Mouse (Mus musculus) forebrain, embryonic 13.5 days (tissue): ENCODE data around the gene Pank1. TPM values are rescaled to one million over a fixed set of nuclear protein-coding genes. Genes with fewer than 3 reads are reported as not detected.

Experiments
- ATAC-seq: fragments of 200-750 bp; cut with Nextera tagmentation; 2 replicates; pipeline ENCODE4 v1.8.0; 2017
- H3K27ac ChIP-seq: fragments of 300-500 bp; sonication (generic); 2 replicates; pipeline ENCODE4 v1.5.1; 2015; ENCODE audit warnings: inconsistent platforms, mild to moderate bottlenecking, moderate library complexity
- H3K27me3 ChIP-seq: fragments of 300-500 bp; sonication (generic); 2 replicates; pipeline ENCODE4 v1.6.1; 2015; ENCODE audit warnings: mild to moderate bottlenecking, inconsistent platforms
- H3K36me3 ChIP-seq: fragments of 300-500 bp; sonication (generic); 2 replicates; pipeline ENCODE4 v1.6.1; 2015; ENCODE audit warnings: mild to moderate bottlenecking, inconsistent platforms; ENCODE audit not compliant: poor library complexity, severe bottlenecking
- H3K4me1 ChIP-seq: fragments of 300-500 bp; sonication (generic); 2 replicates; pipeline ENCODE4 v1.6.1; 2015; ENCODE audit warnings: inconsistent platforms
- H3K4me2 ChIP-seq: fragments of 300-500 bp; sonication (generic); 2 replicates; pipeline ENCODE4 v1.6.1; 2015; ENCODE audit warnings: inconsistent platforms, mild to moderate bottlenecking, moderate library complexity
- H3K4me3 ChIP-seq: fragments of 300-500 bp; sonication (generic); 2 replicates; pipeline ENCODE4 v1.5.1; 2015; ENCODE audit warnings: mild to moderate bottlenecking, inconsistent platforms
- H3K9ac ChIP-seq: fragments of 300-500 bp; sonication (generic); 2 replicates; pipeline ENCODE4 v1.6.1; 2015; ENCODE audit warnings: mild to moderate bottlenecking, inconsistent platforms
- H3K9me3 ChIP-seq: fragments of 300-500 bp; sonication (generic); replicated peaks from 2 replicates; pipeline ENCODE4 v1.6.1; 2016; ENCODE audit warnings: inconsistent platforms
- WGBS: fragments of 180-500 bp; shearing (Covaris S2); methylation state at CpG from one replicate; pipeline ENCODE4 v1.1.7; 2015; 5-methylcytosine and 5-hydroxymethylcytosine counted together
- polyA plus RNA-seq: library from polyadenylated mRNA; unstranded; fragments of >200 nt; fragmentation: Nextera tagmentation; extraction: Ambion mirVana; gene quantifications from 2 replicates; pipeline ENCODE4 v1.2.1, GENCODE M21; 2015

The Pank1 gene
- polyA plus RNA-seq, 1 experiment from 2014 or later: 5.8 TPM

DNA sequence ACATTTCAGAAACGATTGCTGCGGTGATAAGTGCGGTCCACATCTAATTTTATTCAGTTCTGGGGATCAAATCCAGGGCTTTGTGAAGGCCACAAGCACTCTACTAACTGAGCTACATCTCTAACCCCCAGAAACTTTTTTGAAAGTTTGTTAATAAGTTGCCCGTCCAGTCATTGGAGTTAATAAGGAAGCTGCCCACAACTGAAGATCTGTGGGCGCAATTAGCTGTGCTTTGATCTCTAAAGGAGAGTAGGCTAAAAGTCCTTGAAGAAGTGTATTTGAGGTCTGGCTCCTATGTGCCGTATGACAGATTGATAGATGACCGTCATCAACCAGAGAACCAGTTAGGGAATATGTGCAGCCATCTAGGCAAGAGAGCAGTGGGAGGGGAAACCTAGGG, 22.0 kb upstream of the Pank1 start:
- Histone ChIP-seq H3K4me1 (no peaks in the 10 kb centered on the region), H3K27ac (no peak overlapping the region), H3K9me3 (0 out of 2 replicates have a peak, but pooled peaks cover 3% of the 10 kb centered on the region), H3K9ac (no peak overlapping the region), H3K4me3 (no peak overlapping the region), H3K36me3 (no peaks in the 10 kb centered on the region), H3K27me3 (no peaks in the 10 kb centered on the region), H3K4me2 (no peak overlapping the region)
- 96% methylated on average over 7 of the region's 7 CpGs for WGBS
- no peak for ATAC-seq

GRCm38 (mm10) chr19:34898941-34899340, 19.7 kb upstream of the Pank1 start:
- no peak overlapping the region for H3K4me3 ChIP-seq
- WGBS: 90% methylated on average over 4 of the region's 4 CpGs
- no peaks in the 10 kb centered on the region for H3K27me3 ChIP-seq
- no peak overlapping the region for H3K27ac ChIP-seq
- H3K9me3 ChIP-seq: 0 out of 2 replicates have a peak, but pooled peaks cover 3% of the 10 kb centered on the region
- ATAC-seq: no peak
- no peak overlapping the region for H3K9ac ChIP-seq
- H3K4me2 ChIP-seq: no peak overlapping the region
- no peaks in the 10 kb centered on the region for H3K36me3 ChIP-seq
- no peaks in the 10 kb centered on the region for H3K4me1 ChIP-seq

GRCm38 (mm10) chr19:34897082-34897965, 18.1 kb upstream of the Pank1 start:
- no peak for ATAC-seq
- Histone ChIP-seq H3K27ac (no peak overlapping the region), H3K9ac (no peak overlapping the region), H3K27me3 (no peaks in the 10 kb centered on the region), H3K4me1 (no peaks in the 10 kb centered on the region), H3K9me3 (no peaks in the 10 kb centered on the region), H3K4me2 (no peak overlapping the region), H3K4me3 (no peak overlapping the region), H3K36me3 (no peaks in the 10 kb centered on the region)
- 93% methylated on average over 15 of the region's 15 CpGs for WGBS

- Histone ChIP-seq H3K4me2 (no peak overlapping the region), H3K9ac (no peak overlapping the region), H3K36me3 (no peaks in the 10 kb centered on the region), H3K9me3 (no peaks in the 10 kb centered on the region), H3K4me3 (no peak overlapping the region), H3K27me3 (no peaks in the 10 kb centered on the region), H3K27ac (no peak overlapping the region), H3K4me1 (no peaks in the 10 kb centered on the region)
- 91% methylated on average over 4 of the region's 4 CpGs for WGBS
- no peak for ATAC-seq
These were observed 15.8 kb upstream of the Pank1 start for GRCm38 (mm10) chr19:34895082-34895481.

GRCm38 (mm10) chr19:34891590-34891989, 12.3 kb upstream of the Pank1 start:
- Histone ChIP-seq H3K36me3 (no peaks in the 10 kb centered on the region), H3K4me3 (no peak overlapping the region), H3K4me2 (no peak overlapping the region), H3K27me3 (no peaks in the 10 kb centered on the region), H3K9ac (no peak overlapping the region), H3K9me3 (no peaks in the 10 kb centered on the region), H3K4me1 (no peaks in the 10 kb centered on the region), H3K27ac (no peak overlapping the region)
- 76% methylated on average over 1 of the region's 1 CpGs for WGBS
- ATAC-seq: no peak

DNA sequence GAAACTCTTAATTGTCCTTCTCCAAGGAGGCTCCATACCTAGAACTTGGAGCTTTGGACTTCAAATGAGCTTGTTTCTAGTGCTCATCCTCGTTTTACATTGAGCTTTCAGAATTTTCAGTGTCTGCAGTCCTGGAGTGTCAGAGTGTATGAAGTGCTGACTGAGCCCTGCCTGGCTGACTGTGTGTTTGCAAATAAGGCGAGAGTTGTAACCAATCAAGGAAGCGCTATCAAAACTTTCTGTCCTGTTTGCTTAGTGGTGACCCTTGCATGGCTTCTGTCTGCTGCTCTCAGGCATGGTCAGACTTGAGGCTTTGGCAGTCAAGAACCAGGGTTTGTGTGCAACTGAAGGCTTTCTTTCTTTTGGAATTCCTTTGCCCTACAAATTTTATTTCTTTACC, 11.7 kb upstream of the Pank1 start:
- H3K4me2 ChIP-seq: no peak overlapping the region
- H3K27me3 ChIP-seq: no peaks in the 10 kb centered on the region
- no peak overlapping the region for H3K27ac ChIP-seq
- WGBS: 74% methylated on average over 3 of the region's 3 CpGs
- H3K9ac ChIP-seq: no peak overlapping the region
- H3K4me3 ChIP-seq: no peak overlapping the region
- no peaks in the 10 kb centered on the region for H3K36me3 ChIP-seq
- H3K9me3 ChIP-seq: no peaks in the 10 kb centered on the region
- ATAC-seq: no peak
- H3K4me1 ChIP-seq: no peaks in the 10 kb centered on the region

GRCm38 (mm10) chr19:34886324-34886723, 7.1 kb upstream of the Pank1 start:
- no peak overlapping the region for H3K27ac ChIP-seq
- no peak for ATAC-seq
- H3K4me2 ChIP-seq: no peak overlapping the region
- 86% methylated on average over 4 of the region's 4 CpGs for WGBS
- H3K4me3 ChIP-seq: no peak overlapping the region
- no peaks in the 10 kb centered on the region for H3K27me3 ChIP-seq
- H3K9me3 ChIP-seq: no peaks in the 10 kb centered on the region
- H3K9ac ChIP-seq: no peak overlapping the region
- no peaks in the 10 kb centered on the region for H3K4me1 ChIP-seq
- no peaks in the 10 kb centered on the region for H3K36me3 ChIP-seq

DNA sequence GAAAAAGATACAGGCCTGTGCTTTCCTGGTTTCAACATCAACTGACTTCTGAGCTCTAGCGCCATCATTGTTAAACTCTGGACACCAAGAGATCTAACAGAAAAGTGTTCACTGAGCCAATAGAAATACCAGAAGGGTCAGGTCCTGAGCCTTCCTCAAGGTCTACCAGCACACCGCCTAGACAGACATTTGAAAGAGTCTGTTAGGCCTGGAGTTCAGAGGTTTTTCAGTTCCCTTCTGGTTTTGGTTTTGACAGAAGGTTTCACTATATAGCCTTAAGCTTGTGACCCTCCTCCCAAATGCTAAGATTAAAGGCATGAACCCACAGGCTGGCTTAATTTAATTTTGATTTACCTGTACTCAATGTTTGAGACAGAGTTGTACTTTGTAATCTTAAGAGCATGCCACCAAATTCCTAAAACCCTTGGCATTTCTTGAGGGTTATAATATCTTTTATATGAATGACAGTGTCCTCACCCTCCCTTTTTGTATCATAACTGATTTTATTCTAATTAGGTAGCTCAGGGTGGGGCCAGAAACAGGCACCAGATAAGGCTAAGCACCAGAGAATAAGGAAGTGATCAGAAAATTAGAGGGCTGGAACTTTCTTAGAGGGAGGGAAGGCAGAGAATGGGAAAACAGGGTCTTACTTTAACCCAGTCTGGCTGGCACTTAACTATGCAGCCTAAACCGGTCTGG, 4.4 kb upstream of the Pank1 start:
- peaks cover 10% of the 10 kb centered on the region for H3K4me1 ChIP-seq
- 84% methylated on average over 3 of the region's 3 CpGs for WGBS
- H3K36me3 ChIP-seq: no peaks in the 10 kb centered on the region
- H3K27ac ChIP-seq: no peak overlapping the region
- H3K4me2 ChIP-seq: no peak overlapping the region
- no peak for ATAC-seq
- no peak overlapping the region for H3K9ac ChIP-seq
- H3K4me3 ChIP-seq: no peak overlapping the region
- no peaks in the 10 kb centered on the region for H3K9me3 ChIP-seq
- no peaks in the 10 kb centered on the region for H3K27me3 ChIP-seq

GRCm38 (mm10) chr19:34882443-34882842, 3.2 kb upstream of the Pank1 start:
- ATAC-seq: no peak
- Histone ChIP-seq H3K4me2 (no peak overlapping the region), H3K4me3 (no peak overlapping the region), H3K9ac (no peak overlapping the region), H3K27ac (no peak overlapping the region), H3K4me1 (peaks cover 13% of the 10 kb centered on the region), H3K9me3 (no peaks in the 10 kb centered on the region), H3K36me3 (no peaks in the 10 kb centered on the region), H3K27me3 (no peaks in the 10 kb centered on the region)
- 85% methylated on average over 2 of the region's 2 CpGs for WGBS

- WGBS: 87% methylated on average over 5 of the region's 5 CpGs
These were observed 1.9 kb upstream of the Pank1 start for GRCm38 (mm10) chr19:34881160-34881559.

DNA sequence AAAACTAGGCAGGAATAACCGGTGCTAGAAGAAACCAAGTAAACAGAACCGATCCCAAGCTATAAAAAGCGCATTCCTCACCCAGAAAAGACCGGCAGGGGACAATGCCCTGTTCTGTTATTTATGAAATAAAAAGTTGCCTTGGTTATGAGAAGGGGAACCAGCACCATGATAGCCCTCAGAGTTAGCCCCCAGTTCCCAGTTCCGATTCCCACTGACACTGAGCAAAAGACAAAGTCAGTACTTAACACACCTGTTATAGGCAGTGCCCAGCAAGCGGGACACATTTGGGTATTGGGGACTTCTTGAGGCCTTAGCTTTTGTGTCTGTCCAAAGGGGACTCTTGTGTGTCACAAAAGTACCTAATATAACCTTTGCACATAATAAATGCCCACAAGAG, 369 bp upstream of the Pank1 start:
- 16% methylated on average over 6 of the region's 6 CpGs for WGBS
- Histone ChIP-seq H3K36me3 (no peaks in the 10 kb centered on the region), H3K27ac (peak overlapping the region; percentile 98; the same call in 1 of the 2 replicates), H3K27me3 (no peaks in the 10 kb centered on the region), H3K4me3 (peak overlapping the region; percentile 89), H3K9me3 (no peaks in the 10 kb centered on the region), H3K9ac (peak overlapping the region; percentile 96), H3K4me1 (peaks cover 21% of the 10 kb centered on the region), H3K4me2 (peak overlapping the region; percentile 74)
- ATAC-seq: no peak

More at GRCm38 (mm10) chr19:34881160-34881559, 1.9 kb upstream of the Pank1 start:
- Histone ChIP-seq H3K36me3 (no peaks in the 10 kb centered on the region), H3K4me3 (no peak overlapping the region), H3K4me2 (no peak overlapping the region), H3K4me1 (peaks cover 21% of the 10 kb centered on the region), H3K27me3 (no peaks in the 10 kb centered on the region), H3K9me3 (no peaks in the 10 kb centered on the region), H3K9ac (no peak overlapping the region), H3K27ac (no peak overlapping the region)
- no peak for ATAC-seq

DNA sequence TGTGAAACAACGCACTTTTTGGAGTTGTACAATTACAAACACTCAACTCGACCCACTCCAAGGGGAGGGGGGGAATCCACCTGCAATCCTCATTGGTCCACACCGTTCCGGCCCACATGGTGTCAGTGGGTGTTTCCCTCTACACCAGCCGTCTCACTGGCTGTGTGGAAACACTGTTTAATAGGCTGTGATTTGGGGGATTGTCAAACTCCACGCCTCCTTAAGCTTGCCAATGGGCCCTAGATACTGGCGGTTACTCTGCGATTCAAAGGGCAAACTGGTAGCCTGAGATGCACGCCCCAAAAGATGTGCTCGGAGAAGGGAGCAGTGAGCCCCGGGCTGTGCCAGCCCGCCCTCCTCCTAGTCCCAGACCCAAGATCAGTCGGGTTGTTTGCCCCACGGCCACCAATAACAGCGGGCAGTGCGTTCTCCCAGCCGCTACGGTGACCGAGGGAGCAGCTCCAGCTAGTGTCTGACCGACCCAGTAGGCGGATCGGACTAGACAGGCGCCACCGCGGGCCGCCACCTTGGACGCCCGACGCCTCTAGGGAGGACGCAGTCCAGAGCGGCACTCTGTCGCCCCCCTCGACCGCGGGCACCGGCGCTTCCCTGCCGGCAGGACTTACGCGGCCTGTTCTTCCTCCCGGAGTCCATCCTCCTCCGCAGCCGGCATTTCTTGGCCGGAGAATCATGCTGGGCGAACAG, 1.2 kb downstream of the Pank1 start:
- WGBS: under 1% methylated on average over 44 of the region's 45 CpGs
- H3K9me3 ChIP-seq: no peaks in the 10 kb centered on the region

More for the DNA sequence above, 1.2 kb downstream of the Pank1 start:
- peaks cover 21% of the 10 kb centered on the region for H3K4me1 ChIP-seq
- H3K36me3 ChIP-seq: no peaks in the 10 kb centered on the region
- H3K4me3 ChIP-seq: peak overlapping the region; percentile 89
- peak overlapping the region; percentile 74 for H3K4me2 ChIP-seq
- peak overlapping the region; percentile 96 for H3K9ac ChIP-seq
- peak overlapping the region; percentile 98 for H3K27ac ChIP-seq
- H3K27me3 ChIP-seq: no peaks in the 10 kb centered on the region
- peak; percentile 98 for ATAC-seq
